Mouse (Mus musculus) ES-Bruce4 (cell line): ENCODE measurements around the gene Brpf1.

ENCODE experiments used
- CTCF ChIP-seq: IDR thresholded peaks from one replicate; pipeline ENCODE4 v1.8.1; 2011; ENCODE audit warnings: low read depth, low read length
- EP300 ChIP-seq: IDR thresholded peaks from 2 replicates; pipeline ENCODE4 v1.6.1; 2011; ENCODE audit warnings: low read depth, low read length; ENCODE audit not compliant: insufficient read depth
- POLR2A ChIP-seq: IDR thresholded peaks from one replicate; pipeline ENCODE4 v1.8.1; 2011; ENCODE audit warnings: low read length; ENCODE audit not compliant: insufficient read depth

GRCm38 (mm10) chr6:113333137-113333950 is 26.4 kb downstream of the Brpf1 start:
- no peak for TF ChIP-seq POLR2A
- no peak for TF ChIP-seq EP300
- no peak for TF ChIP-seq CTCF
